Mouse (Mus musculus): ENCODE measurements at regions not wholly inside any gene's neighbourhood (a gene's known extent, or its start where the extent isn't known, plus 50 kb on each side); places are given as distances from the start of the nearest gene placed in this dataset.

DNA sequence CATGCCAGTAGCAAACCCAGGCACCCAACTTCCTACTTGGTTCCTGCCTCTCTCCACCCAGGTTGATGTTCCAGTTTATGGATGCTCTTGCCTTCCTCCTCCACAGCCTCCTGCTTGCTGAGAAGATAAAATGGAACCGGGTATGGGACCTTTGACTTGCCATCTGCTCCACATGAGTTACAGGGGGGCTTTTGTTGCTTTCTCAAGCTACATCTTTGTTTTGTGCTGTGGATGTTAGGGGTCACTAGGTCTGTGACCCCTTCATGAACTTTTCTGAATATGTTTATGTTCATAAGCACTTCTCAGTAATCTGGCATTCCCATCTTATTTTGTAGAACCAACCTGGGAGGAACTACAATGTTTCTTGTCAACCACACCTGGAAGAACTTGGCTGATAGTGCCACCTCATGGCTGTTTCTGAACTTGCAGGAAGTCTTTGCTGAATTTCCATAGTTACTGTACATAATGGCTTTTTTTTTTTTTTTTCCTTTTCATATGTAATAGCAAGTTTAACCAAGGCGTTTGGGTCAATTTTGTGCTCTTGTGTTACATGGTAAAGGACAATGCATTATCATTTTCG lies 234.9 kb upstream of the Vmn1r3 start:
- peak; percentile 62 for TF ChIP-seq CTCF (IDR thresholded peaks at IDR 0.05)
- TF ChIP-seq POLR2A (IDR thresholded peaks at IDR 0.05; ENCODE audit: insufficient read depth, low read depth, low read length): no peak
- TF ChIP-seq EP300 (IDR thresholded peaks at IDR 0.05; ENCODE audit: insufficient read depth, low read depth, low read length): no peak

All from heart, adult 2 months (tissue).